Mouse (Mus musculus) megakaryocyte-erythroid progenitor cell, adult 5 weeks (primary cell): Measurements from ENCODE around the gene Muc2. TPM values are rescaled to one million over a fixed set of nuclear protein-coding genes. Genes with fewer than 3 reads are reported as not detected.

Source experiments
- polyA plus RNA-seq: library from polyadenylated mRNA; stranded (reverse); fragments of >175 nt; gene quantifications from 2 replicates; pipeline ENCODE4 v1.2.3, GENCODE M21; 2012

Muc2 gene
- 0.10 TPM in 1 of 2 replicates, not detected in the other for polyA plus RNA-seq

GRCm38 (mm10) chr7:141690040-141690439 lies at the start of gene Muc2:
Gene Muc2 (plus strand): TSS chr7:141690340.

GRCm38 (mm10) chr7:141788677-141789452 lies 98.7 kb downstream of the Muc2 start, which contains the start of gene Muc5ac:
Gene Muc5ac (plus strand): TSS chr7:141788972.

Other genes starting within 250 kb of the Muc2 start
- 53.9 and 66.7 TPM in 2 replicates for gene Pidd1, start 246.3 kb upstream of the Muc2 start, polyA plus RNA-seq
- 8,310 and 8,668 TPM in 2 replicates for gene Rplp2, start 243.0 kb upstream of the Muc2 start, polyA plus RNA-seq
- gene Pnpla2, start 235.1 kb upstream of the Muc2 start, polyA plus RNA-seq, result 168 and 188 TPM in 2 replicates
- gene Cracr2b, start 229.2 kb upstream of the Muc2 start, polyA plus RNA-seq, result 20.9 and 46.2 TPM in 2 replicates
- 19.8 and 21.9 TPM in 2 replicates for gene Cd151, start 222.9 kb upstream of the Muc2 start, polyA plus RNA-seq
- gene Polr2l, start 215.2 kb upstream of the Muc2 start, polyA plus RNA-seq, result 70.2 and 83.1 TPM in 2 replicates
- gene Tspan4, start 215.1 kb upstream of the Muc2 start, polyA plus RNA-seq, result 27.3 and 28.2 TPM in 2 replicates
- 17.8 and 29.0 TPM in 2 replicates for gene Chid1, start 150.5 kb upstream of the Muc2 start, polyA plus RNA-seq
- 25.0 and 25.3 TPM in 2 replicates for gene Ap2a2, start 128.2 kb upstream of the Muc2 start, polyA plus RNA-seq
- gene Muc6, start 35.0 kb upstream of the Muc2 start, polyA plus RNA-seq, result 0.06 and 0.26 TPM in 2 replicates
- gene Muc5ac, start 98.6 kb downstream of the Muc2 start, polyA plus RNA-seq, result not detected in 2 replicates
- gene Muc5b, start 148.7 kb downstream of the Muc2 start, polyA plus RNA-seq, result 0.01 and 0.02 TPM in 2 replicates
- 58.7 and 65.6 TPM in 2 replicates for gene Tollip, start 228.2 kb downstream of the Muc2 start, polyA plus RNA-seq